Mouse (Mus musculus) ES-E14 (cell line): ENCODE results near the gene Tmem185b. TPM values are rescaled to one million over a fixed set of nuclear protein-coding genes. Genes with fewer than 3 reads are reported as not detected.

ENCODE experiments used
- DNase-seq: peaks from one replicate; pipeline ENCODE4 v3.0.0-alpha.2; 2013; ENCODE audit warnings: low read depth, low spot score
- H3K27ac ChIP-seq: 2 replicates; pipeline ENCODE4 v1.5.1; 2012; ENCODE audit warnings: low read depth, mild to moderate bottlenecking, low read length, moderate library complexity, mixed read lengths; ENCODE audit not compliant: poor library complexity, insufficient read depth, severe bottlenecking
- H3K36me3 ChIP-seq: 2 replicates; pipeline ENCODE4 v1.6.1; 2012; ENCODE audit warnings: mild to moderate bottlenecking, low read length, moderate library complexity, mixed read lengths; ENCODE audit not compliant: control insufficient read depth, poor library complexity, insufficient read depth, severe bottlenecking
- H3K4me1 ChIP-seq, 2 experiments: fragments of 150-350 bp in 1 of 2; sonication (generic) in 1 of 2; 2 replicates each; pipeline ENCODE4 v1.6.1; 2012; ENCODE audit warnings: low read length in 2 of 2, mild to moderate bottlenecking in 1 of 2, mixed read lengths in 1 of 2; ENCODE audit not compliant: control insufficient read depth in 2 of 2, insufficient read depth in 2 of 2, poor library complexity in 1 of 2
- H3K4me3 ChIP-seq, 2 experiments: fragments of 150-350 bp in 1 of 2; sonication (generic) in 1 of 2; 2 replicates each; pipeline ENCODE4 v1.5.1; 2012; ENCODE audit warnings: low read length in 2 of 2, low read depth in 1 of 2, mild to moderate bottlenecking in 1 of 2, mixed read lengths in 1 of 2; ENCODE audit not compliant: insufficient read depth in 1 of 2, poor library complexity in 1 of 2, severe bottlenecking in 1 of 2
- H3K9ac ChIP-seq: 2 replicates; pipeline ENCODE4 v1.6.1; 2012; ENCODE audit warnings: low read depth, mild to moderate bottlenecking, low read length, mixed read lengths; ENCODE audit not compliant: poor library complexity, insufficient read depth, severe bottlenecking
- H3K9me3 ChIP-seq: fragments of 150-350 bp; sonication (generic); 2 replicates; pipeline ENCODE4 v1.6.1; 2012; ENCODE audit warnings: low read depth, mild to moderate bottlenecking, low read length; ENCODE audit not compliant: control insufficient read depth, insufficient read depth
- CHD2 ChIP-seq: IDR thresholded peaks from 2 replicates; pipeline ENCODE4 v1.6.1; 2014; ENCODE audit warnings: mild to moderate bottlenecking, low read depth, low read length, inconsistent platforms
- HCFC1 ChIP-seq: IDR thresholded peaks from 2 replicates; pipeline ENCODE4 v1.6.1; 2012; ENCODE audit warnings: low read length, inconsistent platforms, borderline replicate concordance; ENCODE audit not compliant: insufficient read depth
- MAFK ChIP-seq: IDR thresholded peaks from 2 replicates; pipeline ENCODE4 v1.6.1; 2014; ENCODE audit warnings: mild to moderate bottlenecking, low read depth, low read length, inconsistent platforms; ENCODE audit not compliant: insufficient read depth
- ZC3H11A ChIP-seq: IDR thresholded peaks from 2 replicates; pipeline ENCODE4 v1.6.1; 2012; ENCODE audit warnings: low read depth, mild to moderate bottlenecking, inconsistent platforms, low read length, borderline replicate concordance
- ZNF384 ChIP-seq: IDR thresholded peaks from 2 replicates; pipeline ENCODE4 v1.6.1; 2012; ENCODE audit warnings: low read depth, low read length, inconsistent platforms
- in situ Hi-C, 2 experiments: fragments of 600-800 bp; cut with MboI; formaldehyde crosslinking; loops; one replicate each; pipeline ENCODE4 v1.15.1; 2025; ENCODE audit warnings: low sequenced_read_pairs in 2 of 2, inconsistent platforms in 1 of 2; ENCODE audit not compliant: unreplicated experiment in 2 of 2
- total RNA-seq: library from RNA; depleted of rRNA; stranded (reverse); fragments of 300-350 nt; gene quantifications from 2 replicates; pipeline ENCODE4 v1.2.3, GENCODE M21; 2012

Gene Tmem185b
- total RNA-seq, 1 experiment, result 27.0 TPM

DNA sequence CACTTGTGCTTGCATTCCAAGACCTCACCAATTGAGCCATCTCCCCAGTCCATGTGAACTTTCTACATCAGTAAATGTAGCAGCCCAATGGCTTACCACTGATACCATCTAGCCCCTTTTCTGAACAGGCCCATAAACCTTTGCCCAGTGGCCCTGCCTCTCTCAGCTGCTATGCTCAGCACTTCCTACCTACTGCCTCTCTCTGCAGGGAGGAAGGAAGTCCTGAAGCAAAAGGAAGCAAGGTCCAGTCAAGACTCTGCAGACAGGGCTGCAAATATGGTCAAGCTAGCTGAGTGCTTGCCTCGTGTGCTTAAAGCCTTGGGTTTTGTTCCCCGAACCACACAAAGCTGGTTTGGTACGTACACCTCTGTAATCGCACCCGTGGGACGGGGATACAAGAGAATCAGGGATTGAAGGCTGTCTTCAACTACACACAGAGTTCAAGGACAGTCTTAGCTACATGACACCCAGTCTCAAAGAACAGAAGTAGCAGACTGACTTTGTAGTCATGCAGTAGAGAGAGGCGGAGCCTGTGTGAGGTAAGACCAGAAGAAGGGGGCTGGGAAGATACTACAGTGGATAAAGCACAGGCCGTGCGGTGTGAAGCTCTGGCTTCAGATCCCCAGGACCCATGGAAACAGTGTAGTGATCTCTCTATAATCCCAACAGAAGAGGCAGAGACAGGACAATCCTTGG, 27.3 kb upstream of the Tmem185b start:
- in situ Hi-C loops, result no loop called here
- no peak overlapping the region for H3K27ac ChIP-seq
- peaks cover 9 to 40% of the 10 kb centered on the region in 2 experiments for H3K4me1 ChIP-seq
- H3K9me3 ChIP-seq, result no peaks in the 10 kb centered on the region
- TF ChIP-seq MAFK (no peak), ZC3H11A (no peak), CHD2 (no peak), ZNF384 (no peak), HCFC1 (no peak)
- no peak overlapping the region; the same call in 1 of the 2 replicates for H3K9ac ChIP-seq
- H3K4me3 ChIP-seq, result no peak overlapping the region
- no peaks in the 10 kb centered on the region for H3K36me3 ChIP-seq
- DNase-seq, result no peak

DNA sequence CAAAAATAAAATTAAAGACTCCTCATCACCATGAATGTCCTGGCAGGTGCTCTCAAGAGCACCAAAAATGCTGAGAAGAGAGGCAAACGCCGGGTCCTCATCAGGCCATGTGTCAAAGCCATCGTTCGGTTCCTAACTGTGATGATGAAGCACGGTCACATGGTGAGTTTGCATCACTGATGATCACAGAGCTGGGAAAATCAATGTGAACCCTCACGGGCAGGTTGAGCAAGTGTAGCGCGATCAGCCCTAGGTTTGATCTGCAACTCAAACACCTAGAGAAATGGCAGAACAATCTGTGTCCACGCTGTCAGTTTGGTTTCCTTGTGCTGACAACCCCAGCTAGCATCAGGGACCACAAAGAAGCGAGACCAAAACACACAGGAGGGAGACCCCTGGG, 26.5 kb upstream of the Tmem185b start:
- Histone ChIP-seq H3K36me3 (no peaks in the 10 kb centered on the region), H3K9me3 (no peaks in the 10 kb centered on the region), H3K4me1 (peaks cover 9 to 38% of the 10 kb centered on the region in 2 experiments), H3K9ac (no peak overlapping the region), H3K4me3 (no peak overlapping the region), H3K27ac (no peak overlapping the region)
- no peak for DNase-seq
- TF ChIP-seq MAFK (no peak), HCFC1 (no peak), ZNF384 (no peak), ZC3H11A (no peak), CHD2 (no peak)
- in situ Hi-C loops, result no loop called here

DNA sequence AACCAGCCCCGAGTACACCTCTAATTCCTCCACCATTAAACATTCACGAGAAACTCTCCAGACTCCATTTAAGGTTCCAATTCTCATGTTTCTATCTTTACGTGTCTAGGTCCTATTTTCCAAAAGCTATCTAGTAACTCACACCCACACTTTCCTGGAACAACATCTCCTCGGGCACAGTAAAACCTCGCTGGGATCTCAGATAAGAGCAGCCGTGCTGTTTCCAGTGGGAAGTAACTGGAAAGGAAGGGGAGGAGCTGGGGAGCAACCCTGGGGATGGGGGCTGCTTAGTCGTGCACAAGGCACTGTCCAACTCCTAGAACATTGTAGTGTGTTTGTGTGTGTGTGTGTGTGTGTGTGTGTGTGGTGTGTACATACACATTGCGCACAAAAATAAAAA, 24.1 kb upstream of the Tmem185b start:
- H3K27ac ChIP-seq, result no peak overlapping the region
- peaks cover 11 to 30% of the 10 kb centered on the region in 2 experiments; a peak in 3 of 4 replicates for H3K4me1 ChIP-seq
- no peak for DNase-seq
- in situ Hi-C loops, result no loop called here
- H3K9me3 ChIP-seq, result no peaks in the 10 kb centered on the region
- H3K36me3 ChIP-seq, result no peaks in the 10 kb centered on the region
- H3K4me3 ChIP-seq, result no peak overlapping the region
- no peak overlapping the region for H3K9ac ChIP-seq
- TF ChIP-seq ZNF384 (no peak), HCFC1 (no peak), MAFK (no peak), ZC3H11A (no peak), CHD2 (no peak)

DNA sequence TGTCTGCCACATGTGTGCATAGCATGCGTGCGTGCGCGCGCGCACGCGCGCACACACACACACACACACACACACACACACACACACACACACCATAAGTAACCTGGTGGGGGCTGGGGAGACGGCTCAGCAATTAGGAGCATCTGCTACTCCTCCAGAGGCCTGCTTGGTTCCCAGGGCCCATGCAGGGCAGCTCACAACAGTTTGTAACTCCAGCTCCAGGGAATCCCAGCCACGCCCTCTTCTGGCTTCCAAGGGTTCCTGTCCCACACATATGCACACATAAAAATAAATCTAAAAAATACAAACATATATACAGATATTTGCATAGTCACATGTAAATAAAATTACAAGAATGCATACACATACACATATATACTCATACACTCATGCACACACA, 23.2 kb upstream of the Tmem185b start:
- H3K4me3 ChIP-seq, result no peak overlapping the region
- in situ Hi-C loops, result no loop called here
- no peak for DNase-seq
- H3K9me3 ChIP-seq, result no peaks in the 10 kb centered on the region
- no peak overlapping the region for H3K9ac ChIP-seq
- H3K27ac ChIP-seq, result no peak overlapping the region
- TF ChIP-seq ZC3H11A (no peak), MAFK (no peak)
- H3K36me3 ChIP-seq, result no peaks in the 10 kb centered on the region
- H3K4me1 ChIP-seq, result peaks cover 9 to 25% of the 10 kb centered on the region in 2 experiments; a peak in 2 of 4 replicates

DNA sequence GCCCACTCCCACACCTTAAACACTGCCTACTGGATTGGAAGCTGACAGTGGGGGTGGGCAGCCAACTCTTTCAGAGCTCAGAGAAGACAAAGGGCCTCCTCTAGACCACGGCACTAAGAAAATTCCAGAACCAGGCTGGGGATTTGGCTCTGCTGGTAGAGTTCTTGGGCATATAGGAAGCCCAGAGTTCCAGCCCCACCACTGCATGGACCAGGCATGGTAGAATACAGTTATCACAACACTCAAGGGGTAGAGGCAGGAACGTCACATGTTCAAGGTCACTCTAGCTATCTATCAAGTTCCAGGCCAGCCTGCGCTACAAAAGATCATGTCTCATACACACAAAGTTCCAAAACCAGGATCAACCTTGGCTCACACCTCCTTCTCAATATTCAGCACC, 22.8 kb upstream of the Tmem185b start:
- no peak overlapping the region for H3K27ac ChIP-seq
- peak overlapping the region in 1 of 2 experiments; percentile 74; a peak in 1 of 4 replicates for H3K4me3 ChIP-seq
- no peak for DNase-seq
- peaks cover 9 to 22% of the 10 kb centered on the region in 2 experiments; a peak in 2 of 4 replicates for H3K4me1 ChIP-seq
- no peak overlapping the region for H3K9ac ChIP-seq
- no peaks in the 10 kb centered on the region for H3K9me3 ChIP-seq
- in situ Hi-C loops, result no loop called here
- no peaks in the 10 kb centered on the region for H3K36me3 ChIP-seq
- TF ChIP-seq ZNF384, result no peak
- TF ChIP-seq HCFC1, result no peak
- TF ChIP-seq MAFK, result no peak
- TF ChIP-seq ZC3H11A, result no peak
